Mouse (Mus musculus) spleen, adult 2 months (tissue): ENCODE measurements around the gene Jup. TPM values are rescaled to one million over a fixed set of nuclear protein-coding genes. Genes with fewer than 3 reads are reported as not detected.
A peak's percentile ranks its signal among the peaks of the same experiment; 100 is the strongest.
"Not testable (repeated sequence)": the region's sequence is repeated elsewhere in the genome, so short reads cannot be mapped to it uniquely, and the experiment has no call there.

Experiments used
- DNase-seq, 2 experiments: peaks; one replicate each; pipeline versions ENCODE4 v3.0.0 to v3.0.0-alpha.2; 2012 to 2021; ENCODE audit warnings: low spot score in 2 of 2, low read depth in 1 of 2
- H3K27ac ChIP-seq: fragments of 200-500 bp; 2 replicates; pipeline ENCODE4 v1.5.1; 2012; ENCODE audit warnings: low read length, inconsistent platforms; ENCODE audit not compliant: insufficient read depth
- H3K27me3 ChIP-seq: fragments of 200-500 bp; 2 replicates; pipeline ENCODE4 v1.6.1; 2012; ENCODE audit warnings: mild to moderate bottlenecking, moderate library complexity, low read length, inconsistent platforms; ENCODE audit not compliant: control insufficient read depth, insufficient read depth
- H3K36me3 ChIP-seq: fragments of 200-500 bp; 2 replicates; pipeline ENCODE4 v1.6.1; 2012; ENCODE audit warnings: mild to moderate bottlenecking, low read length, inconsistent platforms; ENCODE audit not compliant: control insufficient read depth, insufficient read depth
- H3K4me1 ChIP-seq: fragments of 200-500 bp; 2 replicates; pipeline ENCODE4 v1.6.1; 2011; ENCODE audit warnings: inconsistent platforms; ENCODE audit not compliant: control insufficient read depth, insufficient read depth, insufficient read length
- H3K4me3 ChIP-seq: fragments of 200-500 bp; 2 replicates; pipeline ENCODE4 v1.5.1; 2011; ENCODE audit warnings: mild to moderate bottlenecking, inconsistent platforms; ENCODE audit not compliant: insufficient read depth, insufficient read length; ENCODE audit errors: extremely low read depth
- CTCF ChIP-seq: fragments of 200-500 bp; IDR thresholded peaks from 2 replicates; pipeline ENCODE4 v1.5.1; 2011; ENCODE audit warnings: mild to moderate bottlenecking, inconsistent platforms; ENCODE audit not compliant: insufficient read depth, insufficient read length, insufficient replicate concordance; ENCODE audit errors: extremely low read depth
- POLR2A ChIP-seq: fragments of 200-500 bp; IDR thresholded peaks from 2 replicates; pipeline ENCODE4 v1.6.1; 2011; ENCODE audit warnings: low read depth, low read length, inconsistent platforms
- WGBS: fragments of 180-500 bp; shearing (Covaris S2); methylation state at CpG from one replicate; pipeline ENCODE4 v1.1.7; 2018; 5-methylcytosine and 5-hydroxymethylcytosine counted together
- polyA plus RNA-seq: library from polyadenylated mRNA; depleted of rRNA; stranded (reverse); fragments of >200 nt; gene quantifications from 2 replicates; pipeline ENCODE4 v1.2.3, GENCODE M21; 2012

Jup gene
- polyA plus RNA-seq, 1 experiment, result 84.5 TPM

DNA sequence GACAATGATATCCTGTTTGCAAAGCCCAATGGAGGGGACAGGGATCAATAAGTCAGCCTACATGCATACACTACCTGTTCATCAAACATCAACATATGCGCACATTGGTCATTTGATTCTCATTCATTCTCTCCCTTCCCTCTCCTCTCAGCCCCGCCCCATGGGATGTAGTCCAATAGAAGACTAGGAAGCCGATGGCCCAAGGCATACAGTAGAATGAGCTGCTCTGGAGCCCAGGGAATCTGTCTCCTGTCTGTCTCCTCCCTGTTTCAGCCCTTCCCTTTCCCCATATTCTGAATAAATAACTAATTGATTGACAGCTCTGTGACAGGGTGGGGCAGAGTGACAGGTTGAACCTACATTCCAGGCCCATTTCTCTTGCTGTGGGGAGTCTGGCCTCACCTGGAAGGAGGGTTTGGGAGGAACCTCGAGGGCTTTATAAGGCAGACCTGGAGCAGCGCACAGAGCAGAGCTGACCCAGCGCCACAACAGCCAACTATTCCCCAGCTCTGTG, 63.6 kb downstream of the Jup start, which contains the start of gene Gast:
Gene Gast (plus strand): TSS at position 464 of the 514 bp plus-strand sequence.
- WGBS, result 83% methylated on average over 6 of the region's 6 CpGs
- H3K4me1 ChIP-seq, result no peaks in the 10 kb centered on the region
- TF ChIP-seq POLR2A (no peak), CTCF (no peak)
- no peaks in the 10 kb centered on the region for H3K36me3 ChIP-seq
- no peaks in the 10 kb centered on the region for H3K27me3 ChIP-seq
- no peak within 1 kb of the TSS for H3K4me3 ChIP-seq
- DNase-seq, result no peak
- H3K27ac ChIP-seq, result no peak within 1 kb of the TSS

DNA sequence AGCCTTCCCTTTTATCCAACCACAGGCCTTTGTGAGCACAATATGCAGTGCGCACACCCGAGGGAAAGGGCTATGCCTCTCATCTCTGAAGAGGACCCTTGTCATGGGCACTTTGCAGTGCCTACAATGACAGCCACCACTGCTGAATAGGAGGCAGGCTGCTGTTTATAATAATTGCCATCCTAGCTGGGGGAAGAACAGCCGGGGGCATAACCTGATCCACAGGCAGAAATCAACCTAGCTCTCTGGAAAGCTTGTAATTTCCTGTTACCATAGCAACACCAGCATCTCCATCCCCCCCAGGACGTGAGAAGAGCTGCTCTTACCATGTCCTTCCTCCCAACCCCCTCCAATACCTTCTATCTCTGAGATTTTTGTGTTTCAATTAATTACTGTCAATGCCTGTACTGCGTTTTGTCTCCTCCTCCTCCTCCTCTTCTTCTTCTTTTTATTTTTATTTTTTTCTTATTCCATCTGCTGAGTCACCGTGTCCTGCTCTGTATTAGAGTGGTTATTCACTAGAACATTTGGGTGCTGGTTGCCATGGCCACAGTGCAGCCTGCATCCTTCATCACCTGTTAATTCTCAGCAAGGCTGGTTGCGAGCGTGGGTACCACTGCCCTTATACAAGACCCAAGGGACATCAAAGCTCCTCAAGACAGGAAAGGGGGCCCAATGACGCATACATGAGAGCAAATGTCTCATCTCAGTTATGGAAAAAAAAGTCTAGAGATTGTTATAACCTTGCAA, 64.6 kb downstream of the Jup start:
- no peaks in the 10 kb centered on the region for H3K36me3 ChIP-seq
- WGBS, result 60% methylated on average over 9 of the region's 9 CpGs
- TF ChIP-seq CTCF, result no peak
- no peak for TF ChIP-seq POLR2A

DNA sequence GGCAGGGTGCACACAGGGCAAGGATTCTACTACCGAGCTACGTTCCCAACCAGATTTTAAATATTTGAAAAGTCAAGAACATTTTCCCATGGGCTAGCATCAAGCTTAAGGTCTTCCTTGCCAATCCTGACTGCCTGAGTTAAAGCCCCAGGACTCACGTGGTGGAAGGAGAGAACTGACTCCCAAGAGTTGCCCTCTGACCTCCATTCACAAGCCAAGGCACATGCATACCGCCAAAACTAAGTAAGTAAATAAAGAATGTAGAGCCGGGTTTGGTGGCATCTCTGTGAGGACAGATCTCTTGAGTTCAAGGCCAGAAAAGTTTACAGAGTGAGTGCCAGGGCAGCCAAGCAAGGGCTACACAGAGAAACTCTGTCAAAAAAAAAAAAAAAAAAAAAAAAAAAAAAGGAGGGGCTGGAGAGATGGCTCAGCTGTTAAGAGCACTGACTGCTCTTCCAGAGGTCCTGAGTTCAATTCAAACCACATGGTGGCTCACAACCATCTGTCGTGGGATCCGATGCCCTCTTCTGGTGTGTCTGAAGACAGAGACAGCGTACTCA, 66.7 kb downstream of the Jup start:
- not testable (repeated sequence) for H3K4me1 ChIP-seq, DNase-seq, H3K36me3 ChIP-seq, H3K27me3 ChIP-seq, H3K27ac ChIP-seq, H3K4me3 ChIP-seq
- WGBS, result 73% methylated on average over 8 of the region's 8 CpGs

More for the DNA sequence above, 64.6 kb downstream of the Jup start:
- Histone ChIP-seq H3K27ac (no peak overlapping the region), H3K4me1 (no peaks in the 10 kb centered on the region), H3K27me3 (no peaks in the 10 kb centered on the region), H3K4me3 (no peak overlapping the region)
- DNase-seq, result no peak

DNA sequence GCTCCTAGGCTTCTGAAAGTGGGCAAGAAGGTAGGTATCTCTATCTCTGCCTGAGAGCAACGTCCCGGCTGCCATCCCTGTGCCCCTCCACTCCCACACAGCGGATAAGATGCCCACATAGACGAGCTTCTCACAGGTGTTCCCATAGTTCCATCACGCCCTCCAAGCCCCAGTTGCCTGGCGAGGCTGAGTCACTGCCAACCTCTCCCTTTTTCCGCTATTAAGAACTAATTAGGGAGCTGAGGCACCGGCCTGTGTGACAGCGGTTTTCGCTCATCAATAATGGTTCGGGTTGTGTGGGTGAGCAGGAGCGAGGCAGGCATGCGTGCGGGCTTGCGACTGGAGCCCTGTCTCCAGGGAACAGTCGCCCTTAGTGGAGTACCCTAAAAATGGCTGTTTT, 67.3 kb downstream of the Jup start:
- H3K27ac ChIP-seq, result no peak overlapping the region
- H3K36me3 ChIP-seq, result no peaks in the 10 kb centered on the region
- no peak overlapping the region for H3K4me3 ChIP-seq
- no peaks in the 10 kb centered on the region for H3K27me3 ChIP-seq
- DNase-seq, result no peak
- TF ChIP-seq CTCF (no peak), POLR2A (no peak)
- WGBS, result 82% methylated on average over 16 of the region's 16 CpGs
- no peaks in the 10 kb centered on the region for H3K4me1 ChIP-seq

DNA sequence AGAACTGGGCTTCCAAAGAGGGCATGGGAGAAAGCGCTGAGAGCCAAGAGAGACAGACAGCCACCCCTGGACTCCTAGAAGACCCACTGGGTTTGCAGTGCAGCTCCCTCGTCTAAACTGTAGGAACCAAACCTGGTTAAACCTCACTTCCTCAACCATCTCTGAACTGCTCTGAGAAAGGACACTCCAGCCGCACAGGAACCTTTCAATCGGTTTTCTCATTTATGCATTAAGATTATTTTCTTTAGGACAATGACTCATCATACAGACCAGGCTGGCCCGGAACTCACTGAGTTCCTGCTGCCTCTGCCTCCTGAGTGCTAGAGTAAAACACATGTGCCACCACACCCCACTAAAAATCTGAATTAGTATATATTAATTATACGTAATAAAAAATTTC, 69.8 kb downstream of the Jup start:
- H3K4me3 ChIP-seq, result no peak overlapping the region
- no peaks in the 10 kb centered on the region for H3K4me1 ChIP-seq
- no peaks in the 10 kb centered on the region for H3K27me3 ChIP-seq
- WGBS, result 50% methylated on average over 6 of the region's 6 CpGs
- H3K36me3 ChIP-seq, result no peaks in the 10 kb centered on the region
- no peak overlapping the region for H3K27ac ChIP-seq
- no peak for DNase-seq
- TF ChIP-seq POLR2A (no peak), CTCF (no peak)

DNA sequence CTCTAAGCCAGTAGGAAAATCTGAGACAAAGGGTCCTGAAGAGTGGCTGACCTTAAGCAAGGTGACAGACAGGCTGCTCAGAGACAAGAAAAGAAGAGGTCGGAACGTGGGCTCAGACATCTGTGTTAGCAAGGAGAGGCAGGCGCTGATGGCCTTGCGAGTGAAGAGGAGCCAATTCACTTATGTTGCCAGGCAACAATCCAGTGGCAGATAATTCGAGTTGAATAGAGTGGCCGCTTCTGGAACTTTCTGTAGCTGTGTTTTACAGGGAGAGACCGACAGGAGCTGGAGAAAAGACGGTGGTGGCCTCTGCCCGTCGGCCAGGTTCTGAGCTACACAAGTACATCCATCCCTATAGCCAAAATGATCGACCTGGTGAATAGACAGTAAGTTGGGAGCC, 70.2 kb downstream of the Jup start:
- 88% methylated on average over 11 of the region's 11 CpGs for WGBS
- TF ChIP-seq POLR2A, result no peak
- TF ChIP-seq CTCF, result no peak
- H3K36me3 ChIP-seq, result peaks cover 3% of the 10 kb centered on the region
- H3K27me3 ChIP-seq, result no peaks in the 10 kb centered on the region
- H3K4me3 ChIP-seq, result no peak overlapping the region
- H3K27ac ChIP-seq, result no peak overlapping the region
- H3K4me1 ChIP-seq, result no peaks in the 10 kb centered on the region
- DNase-seq, result no peak

DNA sequence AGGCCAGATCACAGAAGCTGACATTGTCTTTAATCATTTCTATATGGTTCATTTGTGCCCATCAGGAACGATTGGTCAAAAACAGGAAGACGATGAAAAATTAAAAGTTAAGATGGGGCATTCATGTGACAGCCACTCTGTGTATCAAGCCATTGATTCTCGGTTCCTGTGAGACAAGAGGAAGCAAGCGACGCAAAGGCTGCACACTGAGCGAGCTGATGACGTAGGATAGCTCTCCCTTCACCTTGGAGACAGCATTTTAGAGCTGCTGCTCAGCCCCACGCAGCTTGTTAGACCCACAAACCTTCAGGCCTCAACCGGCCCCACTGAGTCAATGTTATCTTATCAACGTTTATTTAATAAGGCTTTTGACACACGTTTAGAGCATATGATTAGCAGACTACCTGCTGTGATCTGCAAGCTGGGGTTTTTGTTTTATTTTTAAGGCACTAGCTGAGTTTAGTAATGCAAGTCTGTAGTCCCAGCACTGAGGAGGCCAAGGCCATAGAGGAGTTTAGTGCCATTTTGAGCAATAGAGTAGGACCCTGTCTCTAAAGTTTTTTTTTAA, 72.4 kb downstream of the Jup start:
- Histone ChIP-seq H3K36me3 (peaks cover 14% of the 10 kb centered on the region), H3K27ac (peak overlapping the region; percentile 34; the same call in 1 of the 2 replicates), H3K27me3 (no peaks in the 10 kb centered on the region), H3K4me1 (no peaks in the 10 kb centered on the region), H3K4me3 (no peak overlapping the region)
- WGBS, result 82% methylated on average over 11 of the region's 11 CpGs
- DNase-seq, result no peak
- no peak for TF ChIP-seq CTCF
- TF ChIP-seq POLR2A, result no peak
